Mouse (Mus musculus) hindbrain, embryonic 14.5 days (tissue): ENCODE results near the gene C330007P06Rik. TPM values are rescaled to one million over a fixed set of nuclear protein-coding genes. Genes with fewer than 3 reads are reported as not detected.

Experiments used
- ATAC-seq: fragments of 200-750 bp; cut with Nextera tagmentation; 2 replicates; pipeline ENCODE4 v1.8.0; 2017; ENCODE audit warnings: moderate number of reproducible peaks, mild to moderate bottlenecking, moderate TSS enrichment, moderate library complexity; ENCODE audit not compliant: low FRiP score
- DNase-seq: peaks from one replicate; pipeline ENCODE4 v3.0.0-alpha.2; 2015; ENCODE audit warnings: low spot score
- H3K27ac ChIP-seq: fragments of 300-500 bp; sonication (generic); 2 replicates; pipeline ENCODE4 v1.5.1; 2014; ENCODE audit warnings: mild to moderate bottlenecking, moderate library complexity
- H3K27me3 ChIP-seq: fragments of 300-500 bp; sonication (generic); 2 replicates; pipeline ENCODE4 v1.6.1; 2014; ENCODE audit warnings: mild to moderate bottlenecking, low read length, mixed read lengths; ENCODE audit not compliant: control insufficient read depth, insufficient read depth
- H3K36me3 ChIP-seq: fragments of 300-500 bp; sonication (generic); replicated peaks from 2 replicates; pipeline ENCODE4 v1.6.1; 2014; ENCODE audit not compliant: control insufficient read depth, insufficient read depth
- H3K4me1 ChIP-seq: fragments of 300-500 bp; sonication (generic); replicated peaks from 2 replicates; pipeline ENCODE4 v1.6.1; 2014; ENCODE audit warnings: antibody characterized with exemption, low read length, mixed read lengths; ENCODE audit not compliant: control insufficient read depth, insufficient read depth
- H3K4me2 ChIP-seq: fragments of 300-500 bp; sonication (generic); replicated peaks from 2 replicates; pipeline ENCODE4 v1.6.1; 2014; ENCODE audit warnings: mild to moderate bottlenecking, moderate library complexity
- H3K4me3 ChIP-seq: fragments of 300-500 bp; sonication (generic); replicated peaks from 2 replicates; pipeline ENCODE4 v1.5.1; 2014; ENCODE audit warnings: mild to moderate bottlenecking, low read length
- H3K9ac ChIP-seq: fragments of 300-500 bp; sonication (generic); 2 replicates; pipeline ENCODE4 v1.6.1; 2014
- H3K9me3 ChIP-seq: fragments of 300-500 bp; sonication (generic); 2 replicates; pipeline ENCODE4 v1.6.1; 2016; ENCODE audit warnings: low read length; ENCODE audit not compliant: control insufficient read depth
- WGBS: fragments of 180-500 bp; shearing (Covaris S2); extraction: QIAGEN DNeasy Blood & Tissue Kit; methylation state at CpG from one replicate; pipeline ENCODE4 v1.1.7; 2014; 5-methylcytosine and 5-hydroxymethylcytosine counted together
- polyA plus RNA-seq: library from polyadenylated mRNA; unstranded; fragments of >200 nt; fragmentation: Nextera tagmentation; extraction: Ambion mirVana; gene quantifications from 2 replicates; pipeline ENCODE4 v1.2.1, GENCODE M21; 2014

Gene C330007P06Rik
- polyA plus RNA-seq, 1 experiment from 2014 or later, result 24.6 TPM

DNA sequence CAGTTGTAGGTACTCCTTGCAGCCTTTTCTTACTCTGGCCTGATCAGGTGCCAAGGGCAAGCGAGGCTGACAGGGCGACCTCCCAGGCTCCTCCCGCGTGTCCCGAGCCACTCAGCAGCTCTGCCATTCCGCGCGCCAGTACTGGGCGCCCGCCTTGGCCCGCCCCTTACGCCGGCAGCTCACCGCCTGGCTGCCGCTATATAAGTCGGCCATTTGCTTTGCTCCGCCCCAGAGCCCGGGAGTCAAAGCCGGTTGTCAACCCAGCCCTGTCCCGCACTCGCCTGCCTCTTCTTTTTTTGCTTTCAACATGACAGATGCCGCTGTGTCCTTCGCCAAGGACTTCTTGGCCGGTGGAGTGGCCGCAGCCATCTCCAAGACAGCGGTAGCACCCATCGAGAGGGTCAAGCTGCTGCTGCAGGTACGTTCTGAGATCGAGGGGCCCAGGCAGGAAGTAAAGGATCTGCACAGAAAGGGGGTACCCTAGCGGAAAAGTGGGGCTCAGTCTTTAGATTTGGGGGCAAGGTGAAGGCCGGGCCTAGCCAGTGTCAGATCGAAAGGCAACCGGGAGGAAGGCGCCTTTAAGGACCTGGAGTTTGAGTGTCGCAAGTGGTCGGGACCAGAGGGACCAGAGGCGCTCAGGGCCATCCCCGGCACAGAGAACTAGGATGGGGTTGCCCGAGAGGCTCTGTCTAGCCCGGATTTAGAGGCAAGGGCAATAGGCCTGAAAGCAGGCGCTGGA is 78.3 kb downstream of the C330007P06Rik start, which contains the start of gene Slc25a5:
Slc25a5 (plus strand) TSS at position 228 of the 739 bp plus-strand sequence.
- peak within 1 kb of the TSS; percentile 79 for H3K9ac ChIP-seq
- ATAC-seq, result peak; percentile 94
- H3K27me3 ChIP-seq, result no peaks in the 10 kb centered on the region
- DNase-seq, result peak; percentile 76
- H3K27ac ChIP-seq, result peak within 1 kb of the TSS; percentile 91
- peaks cover 18% of the 10 kb centered on the region for H3K36me3 ChIP-seq
- H3K4me3 ChIP-seq, result peak within 1 kb of the TSS; percentile 63
- peak within 1 kb of the TSS; percentile 54 for H3K4me2 ChIP-seq
- 0 out of 2 replicates have a peak, but pooled peaks cover 2% of the 10 kb centered on the region for H3K4me1 ChIP-seq
- no peaks in the 10 kb centered on the region for H3K9me3 ChIP-seq
- 15% methylated on average over 41 of the region's 41 CpGs for WGBS

DNA sequence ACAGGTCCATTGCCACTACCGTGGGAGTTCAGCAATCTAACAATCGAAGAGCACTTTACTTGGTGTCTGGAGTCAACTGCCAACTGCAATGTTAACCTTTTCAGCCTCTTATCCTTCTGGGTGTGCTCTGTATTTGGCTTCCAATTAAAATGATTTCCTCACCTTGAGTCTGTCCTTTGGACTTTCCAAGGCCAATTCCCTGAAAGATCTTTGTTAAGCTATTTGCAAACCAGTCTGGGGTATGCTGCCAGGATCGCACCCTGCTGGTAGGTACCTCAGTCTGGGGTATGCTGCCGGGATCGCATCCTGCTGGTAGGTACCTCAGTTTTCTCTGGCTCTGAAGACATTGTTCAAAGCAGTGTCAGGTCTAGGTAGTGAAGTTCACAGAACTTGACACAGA is 79.3 kb downstream of the C330007P06Rik start:
- 55% methylated on average over 5 of the region's 5 CpGs for WGBS
- H3K4me2 ChIP-seq, result no peak overlapping the region
- no peak overlapping the region for H3K27ac ChIP-seq
- 0 out of 2 replicates have a peak, but pooled peaks cover 2% of the 10 kb centered on the region for H3K4me1 ChIP-seq
- no peak for ATAC-seq
- H3K9me3 ChIP-seq, result no peaks in the 10 kb centered on the region
- H3K9ac ChIP-seq, result no peak overlapping the region
- H3K27me3 ChIP-seq, result no peaks in the 10 kb centered on the region
- H3K36me3 ChIP-seq, result peaks cover 18% of the 10 kb centered on the region
- no peak overlapping the region for H3K4me3 ChIP-seq
- no peak for DNase-seq

DNA sequence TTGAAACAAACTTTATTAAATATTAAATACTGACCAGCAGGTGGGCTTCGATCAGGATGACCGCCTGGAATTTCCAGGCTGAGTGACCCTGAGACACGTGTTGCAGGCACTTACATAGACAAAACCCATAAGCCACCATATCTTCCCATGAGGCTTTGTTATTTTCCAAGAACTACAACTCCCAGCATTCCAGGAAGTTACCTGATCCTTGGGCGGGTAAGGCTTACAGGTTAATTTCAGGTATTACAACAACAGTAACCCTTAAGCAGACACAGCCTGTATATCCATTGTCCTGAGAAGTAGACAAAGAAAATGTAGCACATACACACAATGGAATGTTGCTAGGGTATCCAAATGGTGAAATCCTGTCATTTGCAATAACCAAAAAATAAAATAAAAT is 84.6 kb downstream of the C330007P06Rik start:
- H3K4me1 ChIP-seq, result no peaks in the 10 kb centered on the region
- ATAC-seq, result no peak
- H3K4me2 ChIP-seq, result no peak overlapping the region
- no peaks in the 10 kb centered on the region for H3K9me3 ChIP-seq
- H3K27me3 ChIP-seq, result no peaks in the 10 kb centered on the region
- no peak overlapping the region for H3K9ac ChIP-seq
- no peak overlapping the region for H3K4me3 ChIP-seq
- no peak overlapping the region for H3K27ac ChIP-seq
- WGBS, result 70% methylated on average over 4 of the region's 4 CpGs
- H3K36me3 ChIP-seq, result no peaks in the 10 kb centered on the region
- no peak for DNase-seq

DNA sequence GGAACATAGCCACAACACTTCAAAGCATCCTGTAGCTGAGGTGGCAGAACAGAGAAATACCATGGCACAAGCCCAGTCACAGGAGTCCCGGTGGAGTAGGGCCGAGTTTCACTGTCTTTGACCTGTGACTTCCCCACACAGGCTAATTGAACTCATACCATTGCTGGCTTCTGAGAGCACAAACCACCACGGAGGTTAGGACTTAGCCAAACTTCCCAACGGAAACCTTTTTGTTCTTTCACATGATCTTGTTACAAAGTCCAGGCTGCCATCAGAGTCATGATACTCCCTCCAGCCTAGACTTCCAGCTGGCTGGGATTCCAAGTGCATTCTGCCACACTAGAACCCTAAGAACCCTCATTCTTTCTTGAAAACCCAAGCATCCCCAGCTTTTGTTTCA is 96.2 kb downstream of the C330007P06Rik start:
- no peaks in the 10 kb centered on the region for H3K4me1 ChIP-seq
- ATAC-seq (no peak), DNase-seq (no peak)
- WGBS, result 76% methylated on average over 4 of the region's 4 CpGs
- H3K36me3 ChIP-seq, result no peaks in the 10 kb centered on the region
- no peak overlapping the region for H3K27ac ChIP-seq
- H3K9me3 ChIP-seq, result no peaks in the 10 kb centered on the region
- H3K4me3 ChIP-seq, result no peak overlapping the region
- H3K27me3 ChIP-seq, result no peaks in the 10 kb centered on the region
- H3K9ac ChIP-seq, result no peak overlapping the region
- no peak overlapping the region for H3K4me2 ChIP-seq

DNA sequence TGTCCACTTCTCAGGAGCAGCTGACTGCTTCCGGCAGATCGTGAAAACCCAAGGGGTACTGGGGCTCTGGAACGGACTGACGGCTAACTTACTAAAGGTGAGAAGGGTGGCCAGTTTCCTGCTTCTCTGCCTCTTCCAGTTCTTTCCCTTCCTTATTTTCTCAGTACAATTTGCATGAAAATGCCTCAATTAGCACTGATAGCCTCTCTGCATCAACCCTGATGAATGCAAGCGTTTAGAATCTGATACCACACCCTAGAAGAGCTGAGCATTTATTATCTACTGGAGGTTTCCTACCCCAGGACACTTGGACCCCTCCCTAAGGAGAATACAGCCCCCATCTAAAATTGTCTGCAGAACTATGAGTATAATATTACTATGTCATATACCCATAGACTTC is 98.4 kb downstream of the C330007P06Rik start:
- no peaks in the 10 kb centered on the region for H3K9me3 ChIP-seq
- no peak for DNase-seq
- 86% methylated on average over 5 of the region's 5 CpGs for WGBS

More for the DNA sequence above, 98.4 kb downstream of the C330007P06Rik start:
- no peaks in the 10 kb centered on the region for H3K4me1 ChIP-seq
- H3K36me3 ChIP-seq, result no peaks in the 10 kb centered on the region
- H3K9ac ChIP-seq, result no peak overlapping the region
- no peak for ATAC-seq
- H3K27ac ChIP-seq, result no peak overlapping the region
- H3K4me3 ChIP-seq, result no peak overlapping the region
- H3K27me3 ChIP-seq, result no peaks in the 10 kb centered on the region
- no peak overlapping the region for H3K4me2 ChIP-seq

Other genes starting within 250 kb of the C330007P06Rik start
- 6.6 and 6.8 TPM in 2 replicates for gene Akap17b, start 228.7 kb downstream of the C330007P06Rik start, polyA plus RNA-seq
- 0.42 and 0.96 TPM in 2 replicates for gene Slc25a43, start 130.5 kb downstream of the C330007P06Rik start, polyA plus RNA-seq
- gene Slc25a5, start 78.5 kb downstream of the C330007P06Rik start, polyA plus RNA-seq, result 568 TPM in 2 replicates
- gene Ube2a, start 211 bp downstream of the C330007P06Rik start, polyA plus RNA-seq, result 132 and 134 TPM in 2 replicates
- 21.4 and 24.6 TPM in 2 replicates for gene Nkrf, start 28.8 kb upstream of the C330007P06Rik start, polyA plus RNA-seq
- gene Sept6, start 117.7 kb upstream of the C330007P06Rik start, polyA plus RNA-seq, result 70.7 and 76.1 TPM in 2 replicates
- not detected in 2 replicates for gene Sowahd, start 174.7 kb upstream of the C330007P06Rik start, polyA plus RNA-seq
- gene Rpl39, start 211.3 kb upstream of the C330007P06Rik start, polyA plus RNA-seq, result 293 and 367 TPM in 2 replicates
- 20.6 and 23.4 TPM in 2 replicates for gene Upf3b, start 236.2 kb upstream of the C330007P06Rik start, polyA plus RNA-seq